In genomic region chr3:51728456-51728855, GRCm38 (mm10) we compare ENCODE assay signal across 8 mouse cellular contexts.
A peak's percentile ranks its signal among the peaks of the same experiment; 100 is the strongest.
DNase-seq lines count a peak whose midpoint lies in the region; ATAC-seq lines count a peak whose summit lies in the region.

No protein-coding gene starts in this region.

- 8% methylated on average over 12 of the region's 12 CpGs for WGBS in heart, embryonic 15.5 days
- 17% methylated on average over 12 of the region's 12 CpGs for WGBS in liver, embryonic 11.5 days

- ATAC-seq in heart, embryonic 15.5 days (replicated peaks; ENCODE audit: insufficient number of reproducible peaks, insufficient read depth, low FRiP score, low read depth) = peak; percentile 85
- ATAC-seq in liver, embryonic 11.5 days (replicated peaks; ENCODE audit: low FRiP score) = peak; percentile 97
- no peak for ATAC-seq in inflammation-experienced regulatory T-cells, adult 6 months

- intact Hi-C loops in heart, postnatal 14 days (cut with DNase I) = no loop called here

- no peak overlapping the region for H3K9ac ChIP-seq in heart, embryonic 15.5 days
- peak overlapping the region; percentile 32; the same call in 1 of the 2 replicates for H3K9ac ChIP-seq in liver, embryonic 11.5 days (ENCODE audit: low read depth, low read length)

- H3K4me3 ChIP-seq in heart, embryonic 15.5 days = 0 out of 2 replicates have a peak overlapping the region, but pooled peaks have one; percentile 1
- H3K4me3 ChIP-seq in liver, embryonic 11.5 days (ENCODE audit: low read depth, low read length) = no peak overlapping the region

- H3K9me3 ChIP-seq in heart, embryonic 15.5 days (replicated peaks) = no peaks in the 10 kb centered on the region
- H3K9me3 ChIP-seq in liver, embryonic 11.5 days (ENCODE audit: control insufficient read depth, low read length) = no peaks in the 10 kb centered on the region

- H3K4me1 ChIP-seq in heart, embryonic 15.5 days (replicated peaks) = peaks cover 65% of the 10 kb centered on the region
- peaks cover 57% of the 10 kb centered on the region for H3K4me1 ChIP-seq in liver, embryonic 11.5 days (replicated peaks; ENCODE audit: control insufficient read depth, insufficient read depth, low read length)

- no peaks in the 10 kb centered on the region for H3K27me3 ChIP-seq in heart, embryonic 15.5 days
- no peaks in the 10 kb centered on the region for H3K27me3 ChIP-seq in liver, embryonic 11.5 days (replicated peaks; ENCODE audit: control insufficient read depth, insufficient read depth, low read length)

- peak; percentile 28 for DNase-seq in heart, adult 8-10 months (ENCODE audit: low spot score)
- DNase-seq in heart, postnatal 14 days = no peak
- DNase-seq in c-Kit-positive CD71-positive TER-119-negative erythroid progenitor cells, embryonic 14.5 days (ENCODE audit: low read depth) = peak; percentile 40
- DNase-seq in liver, embryonic 11.5 days (ENCODE audit: low spot score) = no peak
- no peak for DNase-seq in layer of hippocampus, adult 9-11 months
- DNase-seq in layer of hippocampus, adult 11-12 months (ENCODE audit: low spot score) = no peak

- H3K27ac ChIP-seq in heart, embryonic 15.5 days = peak overlapping the region; percentile 84
- peak overlapping the region; percentile 74 for H3K27ac ChIP-seq in liver, embryonic 11.5 days (ENCODE audit: low read depth, low read length)

- H3K36me3 ChIP-seq in heart, embryonic 15.5 days = no peaks in the 10 kb centered on the region
- no peaks in the 10 kb centered on the region for H3K36me3 ChIP-seq in liver, embryonic 11.5 days (ENCODE audit: control insufficient read depth, insufficient read depth, low read length)

- H3K4me2 ChIP-seq in heart, embryonic 15.5 days = peak overlapping the region; percentile 49
- peak overlapping the region; percentile 54 for H3K4me2 ChIP-seq in liver, embryonic 11.5 days

Comparison
In these comparisons a context has a peak if more than half of its experiments do, and no peak if none do; other contexts are left out.
1. DNase-seq: peak in heart, adult 8-10 months (single experiment) and c-Kit-positive CD71-positive TER-119-negative erythroid progenitor cells, embryonic 14.5 days (single experiment); none in heart, postnatal 14 days (0 of 2), liver, embryonic 11.5 days (single experiment), layer of hippocampus, adult 9-11 months (single experiment) and layer of hippocampus, adult 11-12 months (single experiment).